Mouse (Mus musculus) forebrain, embryonic 12.5 days (tissue): ENCODE results near the gene Kmt2b. TPM values are rescaled to one million over a fixed set of nuclear protein-coding genes. Genes with fewer than 3 reads are reported as not detected.

ENCODE experiments used
- ATAC-seq: fragments of 200-750 bp; cut with Nextera tagmentation; 2 replicates; pipeline ENCODE4 v1.8.0; 2017; ENCODE audit warnings: moderate TSS enrichment; ENCODE audit not compliant: low FRiP score
- H3K27ac ChIP-seq: fragments of 300-500 bp; sonication (generic); 2 replicates; pipeline ENCODE4 v1.5.1; 2016; ENCODE audit warnings: mild to moderate bottlenecking
- H3K27me3 ChIP-seq: fragments of 300-500 bp; sonication (generic); 2 replicates; pipeline ENCODE4 v1.6.1; 2016; ENCODE audit warnings: mild to moderate bottlenecking
- H3K36me3 ChIP-seq: fragments of 300-500 bp; sonication (generic); replicated peaks from 2 replicates; pipeline ENCODE4 v1.6.1; 2016; ENCODE audit warnings: mild to moderate bottlenecking
- H3K4me1 ChIP-seq: fragments of 300-500 bp; sonication (generic); 2 replicates; pipeline ENCODE4 v1.6.1; 2016
- H3K4me2 ChIP-seq: fragments of 300-500 bp; sonication (generic); 2 replicates; pipeline ENCODE4 v1.6.1; 2016; ENCODE audit warnings: mild to moderate bottlenecking, moderate library complexity
- H3K4me3 ChIP-seq: fragments of 300-500 bp; sonication (generic); replicated peaks from 2 replicates; pipeline ENCODE4 v1.5.1; 2016; ENCODE audit warnings: mild to moderate bottlenecking
- H3K9ac ChIP-seq: fragments of 300-500 bp; sonication (generic); 2 replicates; pipeline ENCODE4 v1.6.1; 2016; ENCODE audit warnings: mild to moderate bottlenecking
- H3K9me3 ChIP-seq: fragments of 300-500 bp; sonication (generic); 2 replicates; pipeline ENCODE4 v1.6.1; 2016
- WGBS: fragments of 180-500 bp; shearing (Covaris S2); methylation state at CpG from one replicate; pipeline ENCODE4 v1.1.7; 2016; 5-methylcytosine and 5-hydroxymethylcytosine counted together
- polyA plus RNA-seq: library from polyadenylated mRNA; unstranded; fragments of >200 nt; fragmentation: Nextera tagmentation; extraction: Ambion mirVana; gene quantifications from 2 replicates; pipeline ENCODE4 v1.2.1, GENCODE M21; 2016

The Kmt2b gene
- polyA plus RNA-seq, result 13.0 TPM in 2 replicates

GRCm38 (mm10) chr7:30588676-30589434, at the start of gene Kmt2b:
TSS of gene Kmt2b (minus strand) at chr7:30588726.
- no peaks in the 10 kb centered on the region for H3K9me3 ChIP-seq
- peak within 1 kb of the TSS; percentile 96 for H3K4me2 ChIP-seq
- peaks cover 27% of the 10 kb centered on the region for H3K4me1 ChIP-seq
- no peaks in the 10 kb centered on the region for H3K27me3 ChIP-seq
- H3K27ac ChIP-seq, result peak within 1 kb of the TSS; percentile 95
- H3K36me3 ChIP-seq, result peaks cover 29% of the 10 kb centered on the region
- H3K4me3 ChIP-seq, result peak within 1 kb of the TSS; percentile 99
- WGBS, result under 1% methylated on average over 51 of the region's 68 CpGs
- peak within 1 kb of the TSS; percentile 99 for H3K9ac ChIP-seq
- peak; percentile 96 for ATAC-seq

- WGBS, result 36% methylated on average over 11 of the region's 11 CpGs
- Histone ChIP-seq H3K27ac (no peak overlapping the region), H3K4me3 (no peak overlapping the region), H3K9ac (no peak overlapping the region), H3K4me2 (no peak overlapping the region), H3K4me1 (peaks cover 10% of the 10 kb centered on the region; the same call in 1 of the 2 replicates), H3K36me3 (peaks cover 16% of the 10 kb centered on the region), H3K27me3 (peaks cover 68% of the 10 kb centered on the region), H3K9me3 (no peaks in the 10 kb centered on the region)
- ATAC-seq, result no peak
Measured at GRCm38 (mm10) chr7:30636395-30636794, 47.9 kb upstream of the Kmt2b start.

- H3K27me3 ChIP-seq, result peaks cover 75% of the 10 kb centered on the region
- H3K9me3 ChIP-seq, result no peaks in the 10 kb centered on the region
- no peak for ATAC-seq
- peak within 1 kb of the TSS; percentile 36 for H3K4me2 ChIP-seq
- H3K36me3 ChIP-seq, result peaks cover 10% of the 10 kb centered on the region
- peak within 1 kb of the TSS; percentile 10; the same call in 1 of the 2 replicates for H3K4me3 ChIP-seq
- peaks cover 10% of the 10 kb centered on the region; the same call in 1 of the 2 replicates for H3K4me1 ChIP-seq
- peak within 1 kb of the TSS; percentile 3; the same call in 1 of the 2 replicates for H3K9ac ChIP-seq
- no peak within 1 kb of the TSS for H3K27ac ChIP-seq
- 5% methylated on average over 5 of the region's 5 CpGs for WGBS
Measured at GRCm38 (mm10) chr7:30635752-30636151, 47.2 kb upstream of the Kmt2b start, which contains the start of gene Etv2. TSS of gene Etv2 (minus strand) at chr7:30635852.

DNA sequence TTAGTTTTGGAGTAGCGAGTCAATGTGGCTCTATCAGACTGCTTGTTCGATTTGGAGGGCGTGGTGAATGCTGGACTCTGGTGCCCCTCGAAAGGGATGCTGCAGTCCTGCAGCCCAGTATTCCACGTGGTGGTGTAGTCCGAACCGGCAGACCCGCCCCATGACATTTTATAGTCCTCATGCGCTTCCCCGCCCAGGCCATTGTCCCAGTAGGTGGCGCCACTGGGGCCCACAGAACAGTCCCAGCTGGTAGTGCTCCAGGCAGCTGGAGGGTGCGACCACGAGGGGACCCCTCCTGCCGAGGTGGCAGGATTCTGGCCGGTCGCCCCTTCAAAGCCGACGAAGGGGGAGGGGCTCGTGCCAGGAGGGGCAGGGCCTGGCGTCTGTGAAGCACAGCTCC, 46.1 kb upstream of the Kmt2b start:
- Histone ChIP-seq H3K9me3 (no peaks in the 10 kb centered on the region), H3K27ac (no peak overlapping the region), H3K4me2 (peak overlapping the region; percentile 36), H3K4me3 (peak overlapping the region; percentile 10; the same call in 1 of the 2 replicates), H3K4me1 (peaks cover 10% of the 10 kb centered on the region; the same call in 1 of the 2 replicates), H3K9ac (peak overlapping the region; percentile 3; the same call in 1 of the 2 replicates), H3K36me3 (no peaks in the 10 kb centered on the region), H3K27me3 (peaks cover 85% of the 10 kb centered on the region)
- WGBS, result under 1% methylated on average over 20 of the region's 20 CpGs
- peak; percentile 61; the same call in 1 of the 2 replicates for ATAC-seq

DNA sequence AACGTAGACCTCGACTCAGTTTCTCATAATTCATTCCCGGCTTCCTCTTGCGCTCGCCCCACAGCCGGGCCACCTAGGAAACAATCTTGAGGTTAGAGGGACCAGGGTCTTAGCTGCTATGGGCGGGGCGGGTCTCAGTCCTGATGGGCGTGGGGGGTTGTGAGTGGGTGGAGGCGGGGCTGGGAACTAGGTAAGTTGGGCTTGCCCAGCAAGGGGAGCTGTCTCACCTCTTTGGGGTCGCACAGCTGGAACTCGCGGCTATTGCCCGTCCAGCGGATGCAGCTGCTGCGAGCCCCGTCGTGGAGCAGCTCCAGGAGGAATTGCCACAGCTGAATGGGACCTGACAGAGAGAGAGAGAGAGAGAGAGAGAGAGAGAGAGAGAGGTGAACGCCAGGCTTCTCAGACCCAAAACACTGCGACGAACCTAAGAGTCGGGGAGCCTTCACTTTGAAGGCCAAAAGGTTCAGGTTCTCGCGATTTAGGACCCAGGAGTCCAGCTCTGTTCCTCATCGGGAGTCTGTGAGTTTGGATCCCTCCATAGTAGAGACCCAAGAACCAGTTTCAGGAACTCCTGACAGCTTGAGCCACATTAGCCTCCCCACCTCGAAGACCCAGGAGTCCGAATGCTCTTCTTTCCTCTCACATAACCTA, 45.4 kb upstream of the Kmt2b start:
- H3K27me3 ChIP-seq, result peaks cover 89% of the 10 kb centered on the region
- H3K27ac ChIP-seq, result no peak overlapping the region
- H3K4me1 ChIP-seq, result peaks cover 10% of the 10 kb centered on the region; the same call in 1 of the 2 replicates
- WGBS, result 8% methylated on average over 27 of the region's 27 CpGs
- H3K4me2 ChIP-seq, result peak overlapping the region; percentile 36; the same call in 1 of the 2 replicates
- no peak for ATAC-seq
- no peaks in the 10 kb centered on the region for H3K36me3 ChIP-seq
- H3K9ac ChIP-seq, result no peak overlapping the region
- no peak overlapping the region for H3K4me3 ChIP-seq
- no peaks in the 10 kb centered on the region for H3K9me3 ChIP-seq

GRCm38 (mm10) chr7:30629013-30629412, 40.5 kb upstream of the Kmt2b start:
- Histone ChIP-seq H3K9ac (no peak overlapping the region), H3K9me3 (no peaks in the 10 kb centered on the region), H3K4me2 (no peak overlapping the region), H3K27ac (no peak overlapping the region), H3K4me1 (peaks cover 13% of the 10 kb centered on the region), H3K36me3 (peaks cover 5% of the 10 kb centered on the region), H3K27me3 (peaks cover 51% of the 10 kb centered on the region), H3K4me3 (no peak overlapping the region)
- ATAC-seq, result no peak

GRCm38 (mm10) chr7:30626647-30627046, 38.1 kb upstream of the Kmt2b start:
- H3K27me3 ChIP-seq, result peaks cover 28% of the 10 kb centered on the region
- no peak overlapping the region for H3K4me2 ChIP-seq
- no peak for ATAC-seq
- 80% methylated on average over 5 of the region's 5 CpGs for WGBS
- H3K9ac ChIP-seq, result no peak overlapping the region
- no peaks in the 10 kb centered on the region for H3K9me3 ChIP-seq
- H3K4me3 ChIP-seq, result no peak overlapping the region
- peaks cover 12% of the 10 kb centered on the region for H3K4me1 ChIP-seq
- H3K27ac ChIP-seq, result no peak overlapping the region
- peaks cover 29% of the 10 kb centered on the region for H3K36me3 ChIP-seq

DNA sequence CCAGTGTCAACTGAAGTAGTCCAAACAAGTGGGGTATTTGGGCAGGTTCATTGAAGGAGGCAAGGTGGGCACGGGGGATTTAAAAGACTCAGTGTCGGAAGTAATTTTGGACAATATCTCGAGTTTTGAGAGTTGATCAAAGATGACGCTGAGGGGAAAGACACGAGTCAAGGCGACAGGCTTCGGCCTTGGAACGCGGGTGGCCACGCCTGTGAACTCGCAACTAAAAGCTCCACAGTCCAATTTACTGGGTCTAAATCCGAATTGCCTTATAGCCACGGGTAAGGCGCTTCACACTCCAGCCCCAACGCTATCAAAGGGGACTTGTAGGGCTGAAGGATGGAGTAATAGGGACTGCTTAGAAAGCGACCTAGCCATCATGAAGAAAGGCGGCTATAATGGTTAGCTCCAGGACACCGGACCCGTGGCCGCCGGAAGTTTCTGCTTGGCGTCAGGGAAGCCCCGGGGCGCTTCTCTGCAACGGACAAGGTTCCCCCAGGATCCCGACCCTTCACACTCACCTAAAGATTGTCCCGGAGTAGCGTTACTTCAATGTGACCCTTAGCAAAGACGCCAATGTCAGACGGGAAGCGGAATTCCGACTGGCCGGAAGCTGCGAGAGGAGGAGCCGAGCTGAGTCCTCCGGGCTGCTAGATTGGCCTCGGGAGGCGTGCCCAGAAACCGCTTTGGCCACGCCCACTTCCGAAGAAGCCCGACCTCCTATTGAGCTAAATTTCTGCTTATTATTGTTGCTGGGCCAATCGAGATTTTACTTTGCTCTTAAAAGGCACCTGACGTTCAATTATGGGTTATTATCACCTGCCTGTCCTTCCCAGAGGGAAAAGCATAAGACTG, 37.2 kb upstream of the Kmt2b start, which contains the start of gene Cox6b1:
Cox6b1 (minus strand) TSS at position 622 of the 855 bp plus-strand sequence.
- Histone ChIP-seq H3K27me3 (peaks cover 19% of the 10 kb centered on the region), H3K4me3 (peak within 1 kb of the TSS; percentile 82), H3K9ac (peak within 1 kb of the TSS; percentile 78), H3K4me2 (peak within 1 kb of the TSS; percentile 81), H3K36me3 (peaks cover 35% of the 10 kb centered on the region), H3K4me1 (peaks cover 12% of the 10 kb centered on the region), H3K9me3 (no peaks in the 10 kb centered on the region), H3K27ac (no peak within 1 kb of the TSS)
- ATAC-seq, result peak; percentile 96
- 2% methylated on average over 44 of the region's 44 CpGs for WGBS

DNA sequence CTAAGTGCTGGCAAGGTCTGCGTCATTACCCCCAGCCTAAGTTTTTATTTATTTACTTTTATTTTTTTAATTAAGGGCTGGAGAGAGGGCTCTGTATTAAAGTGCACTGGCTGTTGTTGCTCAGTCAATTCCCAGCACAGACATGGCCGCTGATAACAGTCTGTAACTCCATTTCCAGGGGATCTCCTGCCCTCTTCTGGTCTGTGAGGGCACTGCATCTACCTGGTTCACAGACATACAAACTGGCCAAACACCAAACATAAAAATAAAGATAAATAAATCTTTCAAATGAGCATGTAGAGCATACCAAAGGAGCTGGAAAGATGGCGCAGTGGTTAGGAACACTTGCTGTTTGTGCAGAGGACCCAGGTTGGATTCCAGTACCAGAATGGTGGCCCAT, 30.7 kb upstream of the Kmt2b start:
- Histone ChIP-seq H3K9ac (no peak overlapping the region), H3K4me3 (no peak overlapping the region), H3K9me3 (no peaks in the 10 kb centered on the region), H3K36me3 (peaks cover 80% of the 10 kb centered on the region), H3K4me2 (no peak overlapping the region), H3K27ac (no peak overlapping the region), H3K27me3 (no peaks in the 10 kb centered on the region), H3K4me1 (no peaks in the 10 kb centered on the region)
- no peak for ATAC-seq
- WGBS, result 85% methylated on average over 3 of the region's 3 CpGs

DNA sequence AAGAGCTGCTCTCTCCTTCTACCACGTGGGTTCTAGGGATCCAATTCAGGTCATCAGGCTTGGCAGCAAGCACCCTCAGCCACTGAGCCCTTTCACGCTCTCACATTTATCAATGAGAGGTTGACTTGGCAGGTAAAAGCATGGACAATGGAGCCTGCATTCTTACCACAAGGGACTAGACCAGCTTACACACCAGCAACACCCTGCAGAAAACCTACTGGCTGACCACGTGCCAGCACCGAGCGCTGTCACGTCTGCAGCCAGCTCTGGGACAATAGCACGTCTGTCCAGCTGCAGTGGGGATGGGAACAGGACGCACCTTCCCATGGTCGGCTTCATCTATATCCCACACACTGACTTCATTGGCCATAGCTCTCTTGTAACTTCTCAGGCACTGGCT, 30.1 kb upstream of the Kmt2b start:
- Histone ChIP-seq H3K4me2 (no peak overlapping the region), H3K27me3 (no peaks in the 10 kb centered on the region), H3K9ac (no peak overlapping the region), H3K9me3 (no peaks in the 10 kb centered on the region), H3K36me3 (peaks cover 75% of the 10 kb centered on the region), H3K4me3 (no peak overlapping the region), H3K27ac (no peak overlapping the region), H3K4me1 (no peaks in the 10 kb centered on the region)
- no peak for ATAC-seq
- 98% methylated on average over 9 of the region's 9 CpGs for WGBS

- 60% methylated on average over 5 of the region's 5 CpGs for WGBS
- no peak overlapping the region for H3K9ac ChIP-seq
- no peak for ATAC-seq
Measured at GRCm38 (mm10) chr7:30615049-30615760, 26.7 kb upstream of the Kmt2b start.

More at GRCm38 (mm10) chr7:30615049-30615760, 26.7 kb upstream of the Kmt2b start:
- Histone ChIP-seq H3K4me1 (no peaks in the 10 kb centered on the region), H3K27ac (no peak overlapping the region), H3K36me3 (peaks cover 48% of the 10 kb centered on the region), H3K9me3 (no peaks in the 10 kb centered on the region), H3K27me3 (no peaks in the 10 kb centered on the region), H3K4me3 (no peak overlapping the region), H3K4me2 (no peak overlapping the region)
